Mouse (Mus musculus) myocyte (in vitro differentiated cells): ENCODE results near the gene Gm3685.
"Not testable (repeated sequence)": the region's sequence is repeated elsewhere in the genome, so short reads cannot be mapped to it uniquely, and the experiment has no call there.

Source experiments
- E2F4 ChIP-seq: IDR thresholded peaks from one replicate; pipeline ENCODE4 v1.6.1; 2011; ENCODE audit warnings: mild to moderate bottlenecking, control low read depth, moderate library complexity; ENCODE audit not compliant: insufficient read depth
- MAX ChIP-seq: IDR thresholded peaks from one replicate; pipeline ENCODE4 v1.6.1; 2011; ENCODE audit warnings: low read depth, mild to moderate bottlenecking, control low read depth
- MYOD1 ChIP-seq, 3 experiments: IDR thresholded peaks; one replicate each; pipeline ENCODE4 v1.6.1; 2011; ENCODE audit warnings: control low read depth in 2 of 3, low read depth in 2 of 3, mild to moderate bottlenecking in 2 of 3, moderate library complexity in 1 of 3; ENCODE audit not compliant: insufficient read length in 2 of 3, control insufficient read depth in 1 of 3
- POLR2A ChIP-seq: IDR thresholded peaks from one replicate; pipeline ENCODE4 v1.6.1; 2011; ENCODE audit warnings: low read depth, mild to moderate bottlenecking, control low read depth, moderate library complexity; ENCODE audit not compliant: insufficient read length
- TCF12 ChIP-seq: IDR thresholded peaks from one replicate; pipeline ENCODE4 v1.6.1; 2011; ENCODE audit warnings: mild to moderate bottlenecking, control low read depth; ENCODE audit not compliant: poor library complexity, insufficient read depth, severe bottlenecking

- TF ChIP-seq E2F4; MAX; TCF12; POLR2A; MYOD1 (IDR thresholded peaks at IDR 0.05; ENCODE audit: control insufficient read depth in 1 of 3, insufficient read length in 2 of 3, low read depth in 2 of 3): not testable (repeated sequence)
These were observed 17.7 kb downstream of the Gm3685 start, which contains the start of gene Gm10406 for GRCm38 (mm10) chr14:7026781-7027749.
